Mouse (Mus musculus) megakaryocyte, embryonic 14.5 days (primary cell): ENCODE data around the gene Akap13. TPM values are rescaled to one million over a fixed set of nuclear protein-coding genes. Genes with fewer than 3 reads are reported as not detected.

Experiments used
- H3K27me3 ChIP-seq: replicated peaks from 2 replicates; pipeline ENCODE3; 2012; ENCODE audit warnings: inconsistent platforms
- H3K36me3 ChIP-seq: replicated peaks from 2 replicates; pipeline ENCODE3; 2012; ENCODE audit warnings: low read length, inconsistent platforms, mixed read lengths
- H3K4me1 ChIP-seq: 2 replicates; pipeline ENCODE4 v1.6.1; 2012; ENCODE audit warnings: inconsistent platforms
- H3K4me3 ChIP-seq: replicated peaks from 2 replicates; pipeline ENCODE3; 2012; ENCODE audit warnings: moderate library complexity, mild to moderate bottlenecking, inconsistent platforms
- H3K9me3 ChIP-seq: 2 replicates; pipeline ENCODE4 v1.6.1; 2012; ENCODE audit warnings: inconsistent platforms
- FLI1 ChIP-seq: IDR thresholded peaks from 2 replicates; pipeline ENCODE4 v1.6.1; 2012; ENCODE audit warnings: low read length, inconsistent platforms, mixed read lengths
- GATA1 ChIP-seq: IDR thresholded peaks from 3 replicates; pipeline ENCODE4 v1.6.1; 2012; ENCODE audit warnings: mixed read lengths, low read length, inconsistent platforms, borderline replicate concordance
- polyA plus RNA-seq: library from polyadenylated mRNA; stranded (reverse); fragments of >175 nt; gene quantifications from 2 replicates; pipeline ENCODE4 v1.2.3, GENCODE M21; 2012; ENCODE audit warnings: low replicate concordance; ENCODE audit not compliant: insufficient read depth

Gene Akap13
- polyA plus RNA-seq, 1 experiment, result 9.5 TPM

DNA sequence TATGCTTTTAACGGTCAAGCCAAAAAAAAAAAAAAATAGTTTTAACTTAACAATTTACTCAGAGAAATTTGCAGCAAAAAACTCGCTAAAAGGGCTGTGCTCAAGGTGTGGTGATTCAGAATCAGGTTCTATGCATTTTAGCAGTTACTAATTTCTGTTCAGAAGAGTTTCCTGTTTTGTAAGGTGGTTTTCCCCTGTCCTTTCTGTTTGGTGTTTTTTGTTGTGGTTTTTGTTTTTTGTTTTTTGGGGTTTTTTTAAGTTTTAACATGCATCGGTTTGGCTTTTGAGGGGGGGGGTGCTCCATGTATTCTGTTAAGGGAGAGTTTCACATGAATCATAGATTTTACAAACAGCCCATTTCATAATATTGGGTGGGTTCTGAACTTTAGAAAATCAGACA lies 247.0 kb downstream of the Akap13 start:
- H3K9me3 ChIP-seq, result no peaks in the 10 kb centered on the region
- no peaks in the 10 kb centered on the region for H3K27me3 ChIP-seq
- H3K4me3 ChIP-seq, result peak overlapping the region; percentile 75
- H3K4me1 ChIP-seq, result peaks cover 67% of the 10 kb centered on the region
- H3K36me3 ChIP-seq, result peaks cover 96% of the 10 kb centered on the region
- TF ChIP-seq FLI1, result no peak
- TF ChIP-seq GATA1, result no peak

DNA sequence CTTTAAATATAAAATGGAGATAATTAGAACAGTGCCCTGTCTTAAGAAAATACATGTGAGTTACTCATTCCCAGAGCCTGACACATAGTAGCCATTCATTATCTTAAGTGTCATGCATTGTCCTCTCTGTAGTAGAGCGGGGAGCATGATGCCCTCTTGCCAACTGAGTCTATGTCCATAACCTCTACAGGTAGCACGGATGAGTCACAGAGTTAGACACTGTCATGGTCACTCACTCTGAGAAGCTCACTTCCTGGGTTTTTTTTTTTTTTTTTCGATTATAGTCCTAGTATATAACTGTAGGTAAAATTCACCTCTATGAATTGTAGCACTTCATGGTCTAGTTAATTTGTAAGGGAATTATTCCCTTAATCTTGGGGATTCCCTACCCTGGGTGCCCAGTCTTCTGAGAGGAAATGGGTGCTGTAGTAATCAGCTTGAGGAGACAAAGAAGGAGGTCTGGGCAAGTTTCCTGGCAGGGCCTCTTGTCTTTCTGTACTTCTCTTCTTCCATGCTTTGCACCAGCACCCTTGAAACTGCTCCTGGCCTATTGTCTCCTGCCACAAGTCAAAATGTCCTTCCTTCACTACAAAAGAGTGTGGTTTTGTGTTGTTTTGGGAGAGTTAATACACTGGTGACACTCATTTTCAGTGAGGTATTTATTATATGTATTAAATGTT lies 247.8 kb downstream of the Akap13 start:
- TF ChIP-seq GATA1, result no peak
- no peak for TF ChIP-seq FLI1
- Histone ChIP-seq H3K27me3 (no peaks in the 10 kb centered on the region), H3K4me1 (peaks cover 73% of the 10 kb centered on the region), H3K9me3 (no peaks in the 10 kb centered on the region), H3K36me3 (peaks cover 96% of the 10 kb centered on the region), H3K4me3 (peak overlapping the region; percentile 85)

DNA sequence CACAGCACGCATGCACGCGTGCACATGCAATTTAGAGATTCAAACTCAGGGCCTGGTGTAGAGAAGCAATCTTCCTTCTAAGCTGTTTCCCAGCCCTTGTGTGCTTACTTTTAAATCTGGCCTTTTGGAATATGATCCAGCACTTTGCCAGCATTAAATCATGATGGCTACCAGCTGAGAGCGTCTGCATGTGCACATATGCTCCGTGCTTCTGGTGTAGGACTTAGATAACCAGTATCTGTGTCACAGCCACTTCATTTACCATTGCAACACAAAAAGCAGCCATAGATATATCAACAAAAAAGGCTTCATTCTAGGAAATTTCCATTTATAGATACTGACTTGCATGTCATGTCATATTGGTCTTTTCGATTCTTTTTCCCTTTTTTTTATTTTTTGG lies 249.5 kb downstream of the Akap13 start:
- TF ChIP-seq GATA1 (no peak), FLI1 (no peak)
- H3K36me3 ChIP-seq, result peaks cover 97% of the 10 kb centered on the region
- peaks cover 67% of the 10 kb centered on the region for H3K4me1 ChIP-seq
- no peaks in the 10 kb centered on the region for H3K27me3 ChIP-seq
- H3K9me3 ChIP-seq, result no peaks in the 10 kb centered on the region
- no peak overlapping the region for H3K4me3 ChIP-seq

DNA sequence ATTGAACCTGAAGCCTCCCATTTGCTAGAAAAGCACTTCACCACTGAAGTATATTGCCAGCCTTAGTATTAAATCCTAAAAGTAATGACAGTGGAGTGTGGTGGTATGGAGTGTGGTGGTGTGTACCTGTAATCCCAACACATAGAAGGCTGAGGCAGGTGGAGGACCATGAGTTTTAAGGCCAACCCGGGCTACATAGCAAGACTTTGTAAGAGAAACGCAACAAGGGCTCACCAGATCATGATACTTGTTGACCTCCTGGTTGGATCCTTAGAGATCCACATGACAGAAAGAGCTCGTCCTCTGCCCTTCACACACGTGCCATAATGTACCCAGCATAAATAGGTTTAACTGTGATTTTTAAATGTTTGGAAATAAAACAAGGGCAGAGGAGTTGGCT lies 254.6 kb downstream of the Akap13 start:
- peaks cover 90% of the 10 kb centered on the region for H3K36me3 ChIP-seq

DNA sequence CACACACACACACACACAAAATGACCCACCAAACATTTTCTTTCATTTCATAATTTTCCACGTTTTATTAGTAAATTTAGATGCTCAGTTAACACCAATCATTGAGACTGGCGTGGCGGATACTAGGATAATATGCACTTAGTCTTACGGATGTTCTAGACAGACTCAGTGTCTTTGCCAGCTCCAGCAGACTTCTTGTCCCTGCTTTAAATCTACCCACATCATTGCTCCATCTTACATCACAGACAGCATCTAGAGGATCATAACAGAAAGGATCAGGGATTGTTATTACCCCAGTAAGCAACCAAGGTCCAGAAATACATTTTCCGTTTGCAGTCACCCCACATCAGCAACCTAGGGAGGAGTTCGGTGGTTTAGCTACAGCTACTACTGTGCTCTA lies 255.6 kb downstream of the Akap13 start:
- H3K27me3 ChIP-seq, result no peaks in the 10 kb centered on the region
- no peaks in the 10 kb centered on the region for H3K9me3 ChIP-seq
- TF ChIP-seq GATA1 (no peak), FLI1 (no peak)
- H3K36me3 ChIP-seq, result peaks cover 90% of the 10 kb centered on the region
- peaks cover 70% of the 10 kb centered on the region for H3K4me1 ChIP-seq
- H3K4me3 ChIP-seq, result no peak overlapping the region

More for the DNA sequence above, 254.6 kb downstream of the Akap13 start:
- TF ChIP-seq GATA1 (no peak), FLI1 (no peak)
- Histone ChIP-seq H3K9me3 (no peaks in the 10 kb centered on the region), H3K4me1 (peaks cover 61% of the 10 kb centered on the region), H3K27me3 (no peaks in the 10 kb centered on the region), H3K4me3 (no peak overlapping the region)

DNA sequence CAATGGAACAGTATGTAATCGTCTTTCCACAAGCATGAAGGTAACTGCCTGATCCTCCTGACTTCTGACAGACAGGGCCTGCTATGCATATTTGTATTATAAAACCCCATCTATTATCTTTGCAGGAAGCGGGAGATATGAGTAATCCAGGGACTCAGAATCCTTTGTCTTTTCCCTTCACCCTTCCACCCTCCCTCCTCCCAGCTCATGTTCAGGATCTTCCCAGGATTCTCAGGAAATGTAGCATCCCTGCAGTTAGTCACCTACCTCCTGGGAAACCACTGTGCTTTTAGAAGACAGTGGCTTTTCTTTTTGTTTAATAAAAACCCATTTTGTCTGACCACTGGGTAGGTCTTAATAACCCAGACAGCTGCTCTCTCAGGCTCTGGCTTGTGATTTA lies 256.1 kb downstream of the Akap13 start:
- H3K4me3 ChIP-seq, result no peak overlapping the region
- H3K4me1 ChIP-seq, result peaks cover 72% of the 10 kb centered on the region
- H3K27me3 ChIP-seq, result no peaks in the 10 kb centered on the region
- peaks cover 90% of the 10 kb centered on the region for H3K36me3 ChIP-seq
- no peaks in the 10 kb centered on the region for H3K9me3 ChIP-seq
- TF ChIP-seq GATA1, result no peak
- TF ChIP-seq FLI1, result no peak

DNA sequence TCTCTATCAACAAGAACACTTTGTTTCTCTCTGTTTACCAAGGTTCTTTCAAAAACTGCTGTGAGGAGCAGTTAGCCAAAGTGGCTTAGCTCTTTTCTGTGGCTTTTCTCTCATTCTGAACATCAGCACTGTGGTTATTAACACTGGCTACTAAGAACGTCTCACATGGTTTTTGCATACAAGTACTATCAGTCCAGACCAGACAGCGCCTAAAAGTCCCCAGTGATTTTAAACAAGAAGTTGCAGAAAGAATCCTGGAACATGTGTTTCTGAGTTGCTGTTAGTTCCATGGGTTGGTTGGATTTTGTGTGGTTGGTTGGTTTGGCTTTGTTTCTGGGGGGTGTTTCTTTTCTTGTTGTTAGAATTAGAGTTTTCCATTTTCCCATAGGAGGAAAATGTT lies 257.5 kb downstream of the Akap13 start:
- Histone ChIP-seq H3K4me3 (no peak overlapping the region), H3K36me3 (peaks cover 90% of the 10 kb centered on the region), H3K9me3 (no peaks in the 10 kb centered on the region), H3K27me3 (no peaks in the 10 kb centered on the region), H3K4me1 (peaks cover 72% of the 10 kb centered on the region)
- TF ChIP-seq GATA1 (no peak), FLI1 (no peak)

DNA sequence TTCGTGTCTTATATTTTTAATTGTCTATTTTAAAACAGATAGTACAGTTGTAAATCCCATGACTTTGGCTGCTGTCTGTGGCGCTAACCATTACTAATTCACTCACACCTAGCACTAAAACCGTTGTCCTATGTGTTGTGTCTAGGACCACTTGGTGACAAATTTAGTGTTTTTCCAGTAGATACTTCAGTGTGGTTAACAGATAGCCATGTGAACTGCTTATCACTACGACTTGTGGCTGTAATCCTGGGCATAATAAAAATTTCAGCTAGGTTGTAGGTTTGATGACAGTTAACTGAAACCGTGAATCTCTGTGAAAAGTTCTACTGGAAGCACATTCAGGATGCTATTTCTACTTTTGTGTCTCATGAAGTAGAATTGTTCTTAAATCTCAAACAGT lies 258.6 kb downstream of the Akap13 start:
- Histone ChIP-seq H3K27me3 (no peaks in the 10 kb centered on the region), H3K36me3 (peaks cover 89% of the 10 kb centered on the region), H3K4me1 (peaks cover 66% of the 10 kb centered on the region), H3K4me3 (no peak overlapping the region), H3K9me3 (no peaks in the 10 kb centered on the region)
- TF ChIP-seq FLI1 (no peak), GATA1 (no peak)

DNA sequence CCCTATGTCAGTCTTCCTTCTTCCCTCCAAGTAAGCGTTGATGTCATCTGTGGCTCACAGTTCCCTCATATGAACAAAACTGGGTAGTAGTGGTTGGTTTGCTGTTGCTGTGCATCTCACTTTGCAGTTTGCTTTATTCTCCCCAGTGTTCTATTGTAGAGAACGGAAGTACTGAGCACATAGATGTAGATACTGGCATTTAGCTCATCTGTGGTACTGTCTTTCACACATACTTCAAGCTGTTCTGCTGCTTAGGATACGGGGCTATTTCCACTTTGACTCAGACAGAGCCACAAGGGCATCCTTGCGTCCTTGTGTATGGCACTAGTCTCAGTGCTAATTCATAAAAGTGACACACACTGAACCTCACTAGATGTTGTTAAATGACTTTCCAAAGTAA lies 259.7 kb downstream of the Akap13 start:
- peaks cover 63% of the 10 kb centered on the region for H3K4me1 ChIP-seq
- no peaks in the 10 kb centered on the region for H3K9me3 ChIP-seq
- no peaks in the 10 kb centered on the region for H3K27me3 ChIP-seq
- no peak overlapping the region for H3K4me3 ChIP-seq
- no peak for TF ChIP-seq GATA1
- no peak for TF ChIP-seq FLI1
- H3K36me3 ChIP-seq, result peaks cover 89% of the 10 kb centered on the region

DNA sequence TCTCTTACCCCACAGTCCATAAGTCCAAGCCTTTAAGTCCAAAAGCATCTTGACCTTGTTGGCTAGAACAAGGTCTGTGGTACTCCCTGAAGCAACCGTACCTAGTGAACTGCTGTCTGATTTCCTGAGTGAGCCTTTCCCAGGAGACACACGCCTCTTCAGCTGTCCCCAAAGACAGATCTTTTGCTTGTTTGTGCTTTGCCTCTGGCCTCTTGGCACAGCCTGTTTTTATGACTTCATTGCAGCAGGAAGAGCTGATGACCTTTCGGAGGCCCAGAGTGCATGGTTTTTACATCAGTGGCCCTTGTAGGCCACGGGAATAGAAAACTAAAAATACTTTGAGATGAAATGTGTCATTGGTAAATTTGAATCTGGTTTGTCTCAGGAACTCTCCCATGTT lies 260.6 kb downstream of the Akap13 start:
- Histone ChIP-seq H3K4me1 (peaks cover 60% of the 10 kb centered on the region), H3K36me3 (peaks cover 92% of the 10 kb centered on the region), H3K27me3 (no peaks in the 10 kb centered on the region)

DNA sequence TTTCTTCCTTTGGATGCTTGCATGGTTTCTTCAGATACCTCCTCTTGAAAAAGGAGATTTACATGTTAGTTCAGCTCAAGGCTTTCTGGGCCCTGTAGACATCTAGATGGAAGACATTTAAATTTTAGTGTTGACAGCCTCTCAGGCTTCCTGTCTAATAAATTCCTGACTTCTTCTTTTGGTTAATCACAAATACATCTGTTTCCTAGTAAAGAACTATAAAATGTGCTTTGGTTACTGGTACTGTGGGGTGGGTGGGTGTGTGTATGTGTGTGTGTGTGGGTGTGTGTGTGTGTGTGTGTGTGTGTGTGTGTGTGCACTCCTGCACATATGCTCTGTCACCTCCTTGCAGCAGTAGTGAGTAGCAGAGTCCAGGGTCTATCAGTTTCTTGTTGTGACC lies 262.0 kb downstream of the Akap13 start:
- Histone ChIP-seq H3K36me3 (peaks cover 91% of the 10 kb centered on the region), H3K9me3 (no peaks in the 10 kb centered on the region)
- TF ChIP-seq FLI1, result no peak
- TF ChIP-seq GATA1, result no peak

More for the DNA sequence above, 260.6 kb downstream of the Akap13 start:
- no peak for TF ChIP-seq FLI1
- no peak for TF ChIP-seq GATA1
- Histone ChIP-seq H3K9me3 (no peaks in the 10 kb centered on the region), H3K4me3 (no peak overlapping the region)

More for the DNA sequence above, 262.0 kb downstream of the Akap13 start:
- Histone ChIP-seq H3K4me1 (peaks cover 46% of the 10 kb centered on the region), H3K27me3 (no peaks in the 10 kb centered on the region), H3K4me3 (no peak overlapping the region)
